In the genomic region with DNA sequence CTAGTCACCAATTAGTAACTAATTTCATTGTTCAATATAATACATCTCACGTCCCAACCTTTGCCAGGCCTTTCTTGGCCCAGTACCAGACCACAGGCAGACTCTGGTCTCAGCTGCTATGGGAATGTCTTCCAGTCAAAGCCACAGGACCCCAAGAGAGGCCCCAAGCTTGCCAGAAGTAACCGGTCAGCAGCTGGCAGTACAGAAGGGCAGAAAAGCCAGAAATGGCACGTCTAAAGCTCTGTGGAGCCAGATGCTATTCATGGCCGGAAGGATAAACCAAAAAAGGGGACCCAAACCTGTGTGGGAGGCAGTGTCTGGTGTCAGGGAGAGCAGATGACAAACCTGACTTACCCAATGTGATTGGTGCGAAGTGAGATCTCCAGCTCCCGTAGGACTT, we compare ENCODE assay signal across 11 mouse cellular contexts. TPM values are rescaled to one million over a fixed set of nuclear protein-coding genes. Genes with fewer than 3 reads are reported as not detected.
DNase-seq lines count a peak whose midpoint lies in the region; ATAC-seq lines count a peak whose summit lies in the region.
"Had no signal": no experiment of that assay in that cellular context is flagged by ENCODE, and none has a peak within 500 bp of the region (broad histone marks: within the 10 kb centered on the region; RNA-seq: fewer than 3 reads in every experiment).

No protein-coding gene starts in this region.

- H3K27me3 ChIP-seq in heart, embryonic 14.5 days (ENCODE audit: control insufficient read depth, insufficient read depth, low read length), result no peaks in the 10 kb centered on the region
- no peaks in the 10 kb centered on the region for H3K27me3 ChIP-seq in embryonic facial prominence, embryonic 12.5 days
- H3K27me3 ChIP-seq in stomach, embryonic 14.5 days (ENCODE audit: control insufficient read depth, insufficient read depth, low read length), result no peaks in the 10 kb centered on the region

- no peak overlapping the region for H3K4me2 ChIP-seq in heart, embryonic 14.5 days (ENCODE audit: low read length)
- no peak overlapping the region for H3K4me2 ChIP-seq in embryonic facial prominence, embryonic 12.5 days (replicated peaks)
- H3K4me2 ChIP-seq in stomach, embryonic 14.5 days (replicated peaks; ENCODE audit: low read depth, low read length), result no peak overlapping the region

- peaks cover 64 to 77% of the 10 kb centered on the region in 2 experiments for H3K4me1 ChIP-seq in heart, embryonic 14.5 days (ENCODE audit: control insufficient read depth in 2 of 2, insufficient read depth in 2 of 2, low read length in 2 of 2)
- peaks cover 52% of the 10 kb centered on the region for H3K4me1 ChIP-seq in embryonic facial prominence, embryonic 12.5 days
- peaks cover 39% of the 10 kb centered on the region for H3K4me1 ChIP-seq in stomach, embryonic 14.5 days (ENCODE audit: control insufficient read depth, insufficient read depth, low read length)

- 52% methylated on average over 6 of the region's 6 CpGs for WGBS in heart, embryonic 14.5 days
- WGBS in embryonic facial prominence, embryonic 12.5 days, result 68% methylated on average over 6 of the region's 6 CpGs
- WGBS in stomach, embryonic 14.5 days, result 64% methylated on average over 6 of the region's 6 CpGs

- no peak overlapping the region for H3K4me3 ChIP-seq in heart, embryonic 14.5 days (ENCODE audit: control insufficient read depth in 1 of 2, insufficient read depth in 1 of 2, low read depth in 1 of 2, low read length in 2 of 2)
- H3K4me3 ChIP-seq in embryonic facial prominence, embryonic 12.5 days, result no peak overlapping the region
- H3K4me3 ChIP-seq in stomach, embryonic 14.5 days (ENCODE audit: low read depth, low read length), result no peak overlapping the region

- no peak overlapping the region; the same call in 1 of the 2 replicates for H3K9ac ChIP-seq in heart, embryonic 14.5 days (ENCODE audit: low read length)
- H3K9ac ChIP-seq in embryonic facial prominence, embryonic 12.5 days, result no peak overlapping the region
- H3K9ac ChIP-seq in stomach, embryonic 14.5 days (replicated peaks; ENCODE audit: low read depth, low read length), result no peak overlapping the region

- H3K36me3 ChIP-seq in heart, embryonic 14.5 days (ENCODE audit: control insufficient read depth, insufficient read depth, low read length), result peaks cover 13% of the 10 kb centered on the region; the same call in 1 of the 2 replicates
- H3K36me3 ChIP-seq in embryonic facial prominence, embryonic 12.5 days, result peaks cover 12% of the 10 kb centered on the region; the same call in 1 of the 2 replicates
- no peaks in the 10 kb centered on the region; the same call in 1 of the 2 replicates for H3K36me3 ChIP-seq in stomach, embryonic 14.5 days (ENCODE audit: control insufficient read depth, insufficient read depth, low read length)

- intact Hi-C loops in heart, postnatal 25 days (cut with DNase I), result no loop called here

- peak overlapping the region; percentile 94 to 97 for H3K27ac ChIP-seq in heart, embryonic 14.5 days (replicated peaks in 1 of 2; ENCODE audit: control insufficient read depth in 1 of 2, insufficient read depth in 1 of 2, low read depth in 2 of 2, low read length in 2 of 2)
- H3K27ac ChIP-seq in embryonic facial prominence, embryonic 12.5 days, result peak overlapping the region; percentile 96
- peak overlapping the region; percentile 94 for H3K27ac ChIP-seq in stomach, embryonic 14.5 days (ENCODE audit: low read length)

- no peaks in the 10 kb centered on the region for H3K9me3 ChIP-seq in heart, embryonic 14.5 days (ENCODE audit: control insufficient read depth, low read length)
- no peaks in the 10 kb centered on the region for H3K9me3 ChIP-seq in embryonic facial prominence, embryonic 12.5 days
- H3K9me3 ChIP-seq in stomach, embryonic 14.5 days (ENCODE audit: control insufficient read depth, low read depth, low read length), result no peaks in the 10 kb centered on the region

- no peak for DNase-seq in heart, postnatal 25 days (ENCODE audit: low spot score)
- DNase-seq in lung, postnatal 10 days, result peak; percentile 66
- no peak for DNase-seq in lung, postnatal 25 days (ENCODE audit: low spot score)
- no peak for DNase-seq in embryo, embryonic 9.5 days (ENCODE audit: extremely low spot score)
- DNase-seq: cerebellum, adult 2 months had no signal

- ATAC-seq in heart, embryonic 14.5 days (ENCODE audit: insufficient number of reproducible peaks, insufficient read depth, low FRiP score, low read depth), result no peak
- no peak for ATAC-seq in embryonic facial prominence, embryonic 12.5 days (ENCODE audit: insufficient number of reproducible peaks, insufficient read depth, low FRiP score, low TSS enrichment)
- no peak for ATAC-seq in stomach, embryonic 14.5 days (ENCODE audit: insufficient number of reproducible peaks, insufficient read depth, low FRiP score, low read depth)
- no peak for ATAC-seq in megakaryocyte-erythroid progenitor cell, adult 5-6 weeks (replicated peaks; ENCODE audit: low FRiP score, low TSS enrichment, poor library complexity, severe bottlenecking)

RNA-seq across cellular contexts. Expression of gene Fmnl3, which starts 35.8 kb away (rescaled TPM):
- 14.4 and 15.0 TPM in 2 replicates for polyA plus RNA-seq in heart, embryonic 14.5 days (2014; fragmentation: Nextera tagmentation; extraction: Ambion mirVana)
- total RNA-seq in heart, postnatal 25 days (2021), result 10 to 100 TPM; 20.1 to 21.1 TPM
- 32.6 and 37.0 TPM in 2 replicates for polyA plus RNA-seq in embryonic facial prominence, embryonic 12.5 days (2016; fragmentation: Nextera tagmentation; extraction: Ambion mirVana)
- polyA plus RNA-seq in stomach, embryonic 14.5 days (2014; fragmentation: Nextera tagmentation; extraction: Ambion mirVana), result 21.5 and 23.1 TPM in 2 replicates
- 0.70 and 4.9 TPM in 2 replicates for total RNA-seq in megakaryocyte-erythroid progenitor cell, adult 5-6 weeks (2014; fragmentation: Nextera tagmentation)
- 0.61 and 1.8 TPM in 2 replicates for total RNA-seq in megakaryocyte-erythroid progenitor cell, adult 5-6 weeks (2017)

RNA-seq across cellular contexts. Expression of gene Fam186b, which starts 38.8 kb away (rescaled TPM):
- polyA plus RNA-seq in heart, embryonic 14.5 days (2014; fragmentation: Nextera tagmentation; extraction: Ambion mirVana), result 0.36 TPM in 1 of 2 replicates, not detected in the other
- not detected for total RNA-seq in heart, postnatal 25 days (2021)
- polyA plus RNA-seq in embryonic facial prominence, embryonic 12.5 days (2016; fragmentation: Nextera tagmentation; extraction: Ambion mirVana), result 0.09 and 0.32 TPM in 2 replicates
- polyA plus RNA-seq in stomach, embryonic 14.5 days (2014; fragmentation: Nextera tagmentation; extraction: Ambion mirVana), result 0.13 TPM in 1 of 2 replicates, not detected in the other
- not detected in 2 replicates for total RNA-seq in megakaryocyte-erythroid progenitor cell, adult 5-6 weeks (2014; fragmentation: Nextera tagmentation)
- total RNA-seq in megakaryocyte-erythroid progenitor cell, adult 5-6 weeks (2017), result not detected in 2 replicates
- total RNA-seq: liver, adult 2 months; neutrophil, adult 5-6 weeks had no signal
- polyA plus RNA-seq: liver, adult 2 months had no signal

RNA-seq across cellular contexts. Expression of gene Prpf40b, which starts 39.6 kb away (rescaled TPM):
- 31.2 and 38.0 TPM in 2 replicates for polyA plus RNA-seq in heart, embryonic 14.5 days (2014; fragmentation: Nextera tagmentation; extraction: Ambion mirVana)
- total RNA-seq in heart, postnatal 25 days (2021), result 10 to 100 TPM; 20.2 to 20.7 TPM
- polyA plus RNA-seq in embryonic facial prominence, embryonic 12.5 days (2016; fragmentation: Nextera tagmentation; extraction: Ambion mirVana), result 79.5 and 80.0 TPM in 2 replicates
- polyA plus RNA-seq in stomach, embryonic 14.5 days (2014; fragmentation: Nextera tagmentation; extraction: Ambion mirVana), result 57.3 and 57.5 TPM in 2 replicates
- 26.2 and 41.2 TPM in 2 replicates for total RNA-seq in megakaryocyte-erythroid progenitor cell, adult 5-6 weeks (2014; fragmentation: Nextera tagmentation)
- 1.4 and 3.5 TPM in 2 replicates for total RNA-seq in megakaryocyte-erythroid progenitor cell, adult 5-6 weeks (2017)

RNA-seq across cellular contexts. Expression of gene Tmbim6, which starts 58.2 kb away (rescaled TPM):
- 235 and 239 TPM in 2 replicates for polyA plus RNA-seq in heart, embryonic 14.5 days (2014; fragmentation: Nextera tagmentation; extraction: Ambion mirVana)
- 100 to 1,000 TPM; 207 to 215 TPM for total RNA-seq in heart, postnatal 25 days (2021)
- 256 and 268 TPM in 2 replicates for polyA plus RNA-seq in embryonic facial prominence, embryonic 12.5 days (2016; fragmentation: Nextera tagmentation; extraction: Ambion mirVana)
- polyA plus RNA-seq in stomach, embryonic 14.5 days (2014; fragmentation: Nextera tagmentation; extraction: Ambion mirVana), result 317 and 355 TPM in 2 replicates
- 165 and 208 TPM in 2 replicates for total RNA-seq in megakaryocyte-erythroid progenitor cell, adult 5-6 weeks (2014; fragmentation: Nextera tagmentation)
- total RNA-seq in megakaryocyte-erythroid progenitor cell, adult 5-6 weeks (2017), result 86.9 and 93.6 TPM in 2 replicates
